Mouse (Mus musculus) liver, adult 2 months (tissue): Measurements from ENCODE around the gene Depdc5.

ENCODE experiments used
- CTCF ChIP-seq: fragments of 200-500 bp; IDR thresholded peaks from 2 replicates; pipeline ENCODE4 v1.5.1; 2011; ENCODE audit warnings: low read depth, low read length, control low read depth
- POLR2A ChIP-seq: fragments of 200-500 bp; IDR thresholded peaks from 2 replicates; pipeline ENCODE4 v1.6.1; 2011; ENCODE audit warnings: low read length, control low read depth; ENCODE audit not compliant: insufficient read depth; ENCODE audit errors: extremely low read depth

DNA sequence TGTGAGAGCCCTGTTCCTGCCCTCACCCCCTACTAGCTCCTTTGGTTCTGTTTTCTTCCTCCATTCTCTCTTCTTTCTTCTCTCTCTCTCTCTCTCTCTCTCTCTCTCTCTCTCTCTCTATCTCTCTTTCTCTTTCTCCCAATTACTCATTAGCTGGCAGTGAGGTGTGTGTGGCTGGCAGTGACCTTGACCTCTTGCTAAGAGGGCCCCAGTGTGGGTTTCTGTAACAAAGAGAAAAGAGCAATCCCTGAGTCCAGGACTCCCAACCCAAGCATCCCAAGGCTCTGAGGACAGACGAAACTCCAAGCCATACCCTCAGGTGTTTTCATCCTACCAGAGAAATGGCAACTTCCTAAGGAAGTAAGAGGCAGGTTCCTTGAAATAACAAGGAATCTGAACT, 150.6 kb downstream of the Depdc5 start:
- TF ChIP-seq CTCF (no peak), POLR2A (no peak)
